Mouse (Mus musculus): ENCODE measurements at regions not wholly inside any gene's neighbourhood (a gene's known extent, or its start where the extent isn't known, plus 50 kb on each side); places are given as distances from the start of the nearest gene placed in this dataset.

DNA sequence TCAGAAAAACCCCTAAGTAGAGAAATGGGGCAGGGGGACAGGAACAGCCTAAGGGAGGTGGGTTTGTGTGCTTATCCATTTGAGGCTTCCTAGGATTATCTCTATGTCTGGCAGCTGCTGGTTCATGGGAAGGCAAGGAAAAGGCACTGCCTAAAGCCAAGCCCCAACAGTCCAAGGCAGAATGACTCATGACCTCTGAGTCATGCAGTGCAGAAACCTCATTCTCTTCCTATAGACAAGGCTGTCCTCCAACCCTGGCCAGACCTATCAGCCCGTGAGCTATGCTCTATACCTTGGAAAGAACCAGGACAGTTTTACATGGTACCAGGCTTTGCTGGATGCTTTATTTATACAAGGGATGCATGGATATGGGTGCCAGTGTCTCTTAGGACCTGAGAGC, 120.2 kb downstream of the Tmem121 start:
- no peaks in the 10 kb centered on the region for H3K36me3 ChIP-seq (ENCODE audit: control insufficient read depth, insufficient read depth, low read length)
- ATAC-seq (ENCODE audit: insufficient number of reproducible peaks, insufficient read depth, low FRiP score, low read depth), result no peak
- H3K9ac ChIP-seq (ENCODE audit: low read length), result no peak overlapping the region
- H3K4me2 ChIP-seq (ENCODE audit: low read length), result no peak overlapping the region
- H3K4me1 ChIP-seq (ENCODE audit: control insufficient read depth in 2 of 2, insufficient read depth in 2 of 2, low read length in 2 of 2), result no peaks in the 10 kb centered on the region
- no peaks in the 10 kb centered on the region for H3K9me3 ChIP-seq (ENCODE audit: control insufficient read depth, low read length)
- no peak overlapping the region for H3K27ac ChIP-seq (replicated peaks in 1 of 2; ENCODE audit: control insufficient read depth in 1 of 2, insufficient read depth in 1 of 2, low read depth in 2 of 2, low read length in 2 of 2)
- WGBS, result 74% methylated on average over 1 of the region's 1 CpGs
- no peak overlapping the region for H3K4me3 ChIP-seq (ENCODE audit: control insufficient read depth in 1 of 2, insufficient read depth in 1 of 2, low read depth in 1 of 2, low read length in 2 of 2)
- no peaks in the 10 kb centered on the region for H3K27me3 ChIP-seq (ENCODE audit: control insufficient read depth, insufficient read depth, low read length)

DNA sequence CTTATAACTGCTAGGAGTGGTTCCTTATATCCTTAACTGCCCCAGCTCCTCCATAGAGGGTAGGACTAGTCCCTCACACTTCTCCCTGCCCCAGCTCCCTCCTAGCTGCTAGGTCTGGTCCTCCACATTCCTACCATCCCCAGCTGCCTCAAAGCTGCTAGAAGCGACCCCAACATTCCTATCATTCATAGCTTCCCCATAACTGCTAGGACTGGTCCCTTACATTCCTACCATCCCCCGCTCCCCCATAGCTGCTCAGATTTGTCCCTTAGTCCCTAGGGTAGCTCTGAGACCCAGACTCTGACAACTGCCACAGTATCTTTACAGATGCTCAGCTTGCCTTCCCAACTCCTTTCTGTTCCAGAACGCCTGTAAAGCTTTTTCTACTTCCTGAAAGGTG, 127.6 kb downstream of the Tmem121 start:
- H3K36me3 ChIP-seq (ENCODE audit: control insufficient read depth, insufficient read depth, low read length), result no peaks in the 10 kb centered on the region
- no peak overlapping the region for H3K4me3 ChIP-seq (ENCODE audit: control insufficient read depth in 1 of 2, insufficient read depth in 1 of 2, low read depth in 1 of 2, low read length in 2 of 2)
- no peaks in the 10 kb centered on the region for H3K4me1 ChIP-seq (ENCODE audit: control insufficient read depth in 2 of 2, insufficient read depth in 2 of 2, low read length in 2 of 2)
- H3K4me2 ChIP-seq (ENCODE audit: low read length), result no peak overlapping the region
- WGBS, result 38% methylated on average over 3 of the region's 3 CpGs
- no peaks in the 10 kb centered on the region for H3K9me3 ChIP-seq (ENCODE audit: control insufficient read depth, low read length)
- H3K9ac ChIP-seq (ENCODE audit: low read length), result no peak overlapping the region
- ATAC-seq (ENCODE audit: insufficient number of reproducible peaks, insufficient read depth, low FRiP score, low read depth), result no peak
- H3K27me3 ChIP-seq (ENCODE audit: control insufficient read depth, insufficient read depth, low read length), result no peaks in the 10 kb centered on the region
- no peak overlapping the region for H3K27ac ChIP-seq (replicated peaks in 1 of 2; ENCODE audit: control insufficient read depth in 1 of 2, insufficient read depth in 1 of 2, low read depth in 2 of 2, low read length in 2 of 2)

DNA sequence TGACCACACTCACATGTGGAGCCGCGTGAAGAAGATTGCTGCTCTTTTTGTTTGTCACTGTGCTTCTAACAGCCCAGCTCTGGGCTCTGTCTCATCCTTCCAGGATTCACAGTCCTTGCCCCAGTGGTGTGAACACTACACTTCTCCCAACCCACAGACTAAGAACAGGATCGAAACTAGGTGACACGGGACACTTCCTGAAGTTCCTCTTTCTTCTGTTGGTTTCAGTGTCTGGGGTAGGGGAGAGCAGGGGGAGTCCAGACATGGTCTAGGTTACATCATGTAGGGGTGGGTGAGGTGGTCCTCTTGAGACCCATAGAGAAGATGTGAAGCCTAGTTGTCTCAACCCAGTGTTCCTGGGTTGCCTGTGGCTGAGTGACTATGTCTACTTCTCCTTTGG, 128.9 kb downstream of the Tmem121 start:
- no peak overlapping the region for H3K4me3 ChIP-seq (ENCODE audit: control insufficient read depth in 1 of 2, insufficient read depth in 1 of 2, low read depth in 1 of 2, low read length in 2 of 2)
- H3K27me3 ChIP-seq (ENCODE audit: control insufficient read depth, insufficient read depth, low read length), result no peaks in the 10 kb centered on the region
- ATAC-seq (ENCODE audit: insufficient number of reproducible peaks, insufficient read depth, low FRiP score, low read depth), result no peak
- no peak overlapping the region for H3K27ac ChIP-seq (replicated peaks in 1 of 2; ENCODE audit: control insufficient read depth in 1 of 2, insufficient read depth in 1 of 2, low read depth in 2 of 2, low read length in 2 of 2)
- no peak overlapping the region for H3K4me2 ChIP-seq (ENCODE audit: low read length)
- no peaks in the 10 kb centered on the region for H3K9me3 ChIP-seq (ENCODE audit: control insufficient read depth, low read length)
- no peaks in the 10 kb centered on the region for H3K4me1 ChIP-seq (ENCODE audit: control insufficient read depth in 2 of 2, insufficient read depth in 2 of 2, low read length in 2 of 2)
- H3K36me3 ChIP-seq (ENCODE audit: control insufficient read depth, insufficient read depth, low read length), result no peaks in the 10 kb centered on the region
- WGBS, result 85% methylated on average over 4 of the region's 4 CpGs
- H3K9ac ChIP-seq (ENCODE audit: low read length), result no peak overlapping the region

DNA sequence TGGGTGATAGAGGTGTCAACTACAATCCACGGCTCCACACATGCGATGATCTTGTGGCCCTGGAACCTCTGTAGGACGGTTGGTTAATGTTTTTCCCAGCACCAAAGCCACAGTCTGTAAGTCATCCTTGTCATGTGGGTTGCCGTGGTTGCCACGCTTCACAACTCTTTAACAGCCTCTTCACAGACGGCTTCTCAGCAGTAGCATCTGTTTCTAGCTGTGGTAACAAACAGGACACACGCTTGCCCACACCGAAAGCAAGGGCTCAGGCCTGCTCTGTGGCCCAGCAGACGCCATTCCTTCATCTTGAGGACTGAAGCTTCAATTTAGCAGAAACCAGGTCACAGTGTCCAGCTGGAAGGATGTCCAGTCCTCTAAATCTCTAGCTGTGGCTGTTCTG, 135.4 kb downstream of the Tmem121 start:
- 75% methylated on average over 9 of the region's 9 CpGs for WGBS
- no peaks in the 10 kb centered on the region for H3K27me3 ChIP-seq (ENCODE audit: control insufficient read depth, insufficient read depth, low read length)
- no peak overlapping the region for H3K9ac ChIP-seq (ENCODE audit: low read length)

DNA sequence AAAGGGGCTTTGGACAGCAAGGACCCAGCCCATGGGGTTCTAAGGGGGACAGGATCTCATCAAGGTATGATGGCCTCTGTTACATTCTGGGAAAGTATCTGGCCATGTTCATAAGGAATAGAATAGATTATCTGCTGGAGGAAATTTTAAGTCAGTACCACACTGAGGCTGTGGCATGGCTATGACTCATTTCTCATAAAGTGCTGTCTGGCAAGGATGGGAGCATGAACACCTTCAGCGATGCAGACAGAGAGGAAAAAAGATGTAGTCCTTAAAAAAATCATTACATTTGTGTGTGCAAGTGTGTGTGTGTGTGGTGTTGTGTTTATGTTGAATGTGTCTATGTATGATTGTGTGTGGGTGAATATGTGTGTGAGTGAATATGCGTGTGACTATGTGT, 136.4 kb downstream of the Tmem121 start:
- whole genome bisulfite sequencing, result 90% methylated on average over 2 of the region's 2 CpGs
- H3K4me1 ChIP-seq (ENCODE audit: control insufficient read depth in 2 of 2, insufficient read depth in 2 of 2, low read length in 2 of 2), result no peaks in the 10 kb centered on the region
- H3K27me3 ChIP-seq (ENCODE audit: control insufficient read depth, insufficient read depth, low read length), result no peaks in the 10 kb centered on the region
- no peaks in the 10 kb centered on the region for H3K36me3 ChIP-seq (ENCODE audit: control insufficient read depth, insufficient read depth, low read length)
- no peak overlapping the region for H3K27ac ChIP-seq (replicated peaks in 1 of 2; ENCODE audit: control insufficient read depth in 1 of 2, insufficient read depth in 1 of 2, low read depth in 2 of 2, low read length in 2 of 2)
- no peak overlapping the region for H3K9ac ChIP-seq (ENCODE audit: low read length)
- ATAC-seq (ENCODE audit: insufficient number of reproducible peaks, insufficient read depth, low FRiP score, low read depth), result no peak
- no peak overlapping the region for H3K4me2 ChIP-seq (ENCODE audit: low read length)
- H3K9me3 ChIP-seq (ENCODE audit: control insufficient read depth, low read length), result no peaks in the 10 kb centered on the region
- H3K4me3 ChIP-seq (ENCODE audit: control insufficient read depth in 1 of 2, insufficient read depth in 1 of 2, low read depth in 1 of 2, low read length in 2 of 2), result no peak overlapping the region

More for the DNA sequence above, 135.4 kb downstream of the Tmem121 start:
- H3K27ac ChIP-seq (replicated peaks in 1 of 2; ENCODE audit: control insufficient read depth in 1 of 2, insufficient read depth in 1 of 2, low read depth in 2 of 2, low read length in 2 of 2), result no peak overlapping the region
- no peaks in the 10 kb centered on the region for H3K9me3 ChIP-seq (ENCODE audit: control insufficient read depth, low read length)
- no peak for ATAC-seq (ENCODE audit: insufficient number of reproducible peaks, insufficient read depth, low FRiP score, low read depth)
- H3K36me3 ChIP-seq (ENCODE audit: control insufficient read depth, insufficient read depth, low read length), result no peaks in the 10 kb centered on the region
- no peak overlapping the region for H3K4me3 ChIP-seq (ENCODE audit: control insufficient read depth in 1 of 2, insufficient read depth in 1 of 2, low read depth in 1 of 2, low read length in 2 of 2)
- H3K4me2 ChIP-seq (ENCODE audit: low read length), result no peak overlapping the region
- no peaks in the 10 kb centered on the region for H3K4me1 ChIP-seq (ENCODE audit: control insufficient read depth in 2 of 2, insufficient read depth in 2 of 2, low read length in 2 of 2)

DNA sequence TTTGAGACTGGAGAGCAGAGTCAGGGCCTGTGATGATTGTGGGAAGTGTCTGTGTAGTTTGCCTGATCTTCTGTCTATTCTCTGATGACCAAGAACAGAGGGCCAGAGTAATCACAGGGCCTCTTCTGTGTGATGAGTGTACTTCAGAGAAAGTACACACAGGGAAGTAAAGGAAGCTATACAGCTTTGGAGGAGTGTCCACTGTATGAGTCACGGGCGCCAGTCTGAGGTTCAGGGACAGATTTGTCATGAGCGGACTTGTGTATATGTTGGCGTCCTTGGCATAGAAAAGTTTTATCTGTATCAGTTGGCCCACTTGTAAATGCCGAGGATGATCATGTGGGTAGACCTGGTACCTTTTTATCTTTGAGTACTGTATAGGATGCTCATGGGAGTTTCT, 142.1 kb downstream of the Tmem121 start:
- H3K9ac ChIP-seq (ENCODE audit: low read length), result no peak overlapping the region
- no peaks in the 10 kb centered on the region for H3K4me1 ChIP-seq (ENCODE audit: control insufficient read depth in 2 of 2, insufficient read depth in 2 of 2, low read length in 2 of 2)
- H3K4me3 ChIP-seq (ENCODE audit: control insufficient read depth in 1 of 2, insufficient read depth in 1 of 2, low read depth in 1 of 2, low read length in 2 of 2), result no peak overlapping the region
- H3K4me2 ChIP-seq (ENCODE audit: low read length), result no peak overlapping the region
- H3K27ac ChIP-seq (replicated peaks in 1 of 2; ENCODE audit: control insufficient read depth in 1 of 2, insufficient read depth in 1 of 2, low read depth in 2 of 2, low read length in 2 of 2), result no peak overlapping the region
- no peak for ATAC-seq (ENCODE audit: insufficient number of reproducible peaks, insufficient read depth, low FRiP score, low read depth)
- H3K36me3 ChIP-seq (ENCODE audit: control insufficient read depth, insufficient read depth, low read length), result no peaks in the 10 kb centered on the region
- WGBS, result 77% methylated on average over 5 of the region's 5 CpGs
- no peaks in the 10 kb centered on the region for H3K27me3 ChIP-seq (ENCODE audit: control insufficient read depth, insufficient read depth, low read length)
- H3K9me3 ChIP-seq (ENCODE audit: control insufficient read depth, low read length), result no peaks in the 10 kb centered on the region

DNA sequence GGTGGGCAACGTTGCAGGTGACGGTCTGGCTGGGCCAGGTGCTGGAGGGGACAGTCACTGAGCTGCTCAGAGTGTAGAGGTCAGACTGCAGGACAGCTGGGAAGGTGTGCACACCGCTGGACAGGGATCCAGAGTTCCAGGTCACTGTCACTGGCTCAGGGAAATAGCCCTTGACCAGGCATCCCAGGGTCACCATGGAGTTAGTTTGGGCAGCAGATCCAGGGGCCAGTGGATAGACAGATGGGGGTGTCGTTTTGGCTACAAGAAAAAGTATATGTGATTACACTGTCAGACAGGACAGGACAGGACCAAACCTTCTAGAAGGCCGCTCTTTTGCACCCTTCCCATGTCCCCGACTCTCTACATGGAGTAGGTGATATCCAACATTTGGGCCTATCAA, 144.5 kb downstream of the Tmem121 start:
- no peak for ATAC-seq (ENCODE audit: insufficient number of reproducible peaks, insufficient read depth, low FRiP score, low read depth)
- H3K36me3 ChIP-seq (ENCODE audit: control insufficient read depth, insufficient read depth, low read length), result no peaks in the 10 kb centered on the region
- H3K9me3 ChIP-seq (ENCODE audit: control insufficient read depth, low read length), result no peaks in the 10 kb centered on the region
- H3K4me1 ChIP-seq (ENCODE audit: control insufficient read depth in 2 of 2, insufficient read depth in 2 of 2, low read length in 2 of 2), result no peaks in the 10 kb centered on the region
- H3K27ac ChIP-seq (replicated peaks in 1 of 2; ENCODE audit: control insufficient read depth in 1 of 2, insufficient read depth in 1 of 2, low read depth in 2 of 2, low read length in 2 of 2), result no peak overlapping the region
- H3K27me3 ChIP-seq (ENCODE audit: control insufficient read depth, insufficient read depth, low read length), result no peaks in the 10 kb centered on the region
- H3K4me3 ChIP-seq (ENCODE audit: control insufficient read depth in 1 of 2, insufficient read depth in 1 of 2, low read depth in 1 of 2, low read length in 2 of 2), result no peak overlapping the region
- 84% methylated on average over 6 of the region's 6 CpGs for WGBS
- H3K9ac ChIP-seq (ENCODE audit: low read length), result no peak overlapping the region
- H3K4me2 ChIP-seq (ENCODE audit: low read length), result no peak overlapping the region

DNA sequence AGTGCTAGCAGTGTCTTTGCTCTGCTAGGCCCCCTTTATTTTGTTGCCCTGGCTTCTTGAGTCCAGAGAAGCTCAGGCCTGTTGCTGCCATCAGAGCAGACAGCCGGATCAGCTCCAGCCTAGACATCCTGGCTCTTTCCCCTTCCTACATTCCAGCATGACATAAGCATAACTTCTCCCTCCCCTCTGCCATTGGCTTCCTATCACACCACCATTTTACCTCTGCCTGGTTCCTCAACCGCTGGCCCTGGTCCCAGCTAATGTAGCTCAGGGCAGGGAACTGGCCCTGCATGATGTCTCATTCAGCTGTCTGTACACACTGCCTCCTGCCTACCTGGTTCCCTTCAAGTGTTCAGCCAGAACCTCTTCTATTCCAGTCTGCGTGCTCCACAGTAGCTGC, 146.5 kb downstream of the Tmem121 start:
- ATAC-seq (ENCODE audit: insufficient number of reproducible peaks, insufficient read depth, low FRiP score, low read depth), result no peak
- Histone ChIP-seq H3K4me3 (ENCODE audit: control insufficient read depth in 1 of 2, insufficient read depth in 1 of 2, low read depth in 1 of 2, low read length in 2 of 2) (no peak overlapping the region), H3K4me2 (ENCODE audit: low read length) (no peak overlapping the region), H3K27ac (replicated peaks in 1 of 2; ENCODE audit: control insufficient read depth in 1 of 2, insufficient read depth in 1 of 2, low read depth in 2 of 2, low read length in 2 of 2) (no peak overlapping the region), H3K36me3 (ENCODE audit: control insufficient read depth, insufficient read depth, low read length) (no peaks in the 10 kb centered on the region), H3K4me1 (ENCODE audit: control insufficient read depth in 2 of 2, insufficient read depth in 2 of 2, low read length in 2 of 2) (no peaks in the 10 kb centered on the region), H3K27me3 (ENCODE audit: control insufficient read depth, insufficient read depth, low read length) (no peaks in the 10 kb centered on the region), H3K9me3 (ENCODE audit: control insufficient read depth, low read length) (no peaks in the 10 kb centered on the region), H3K9ac (ENCODE audit: low read length) (no peak overlapping the region)
- 56% methylated on average over 3 of the region's 3 CpGs for WGBS

Measured in heart, embryonic 14.5 days (tissue).